Mouse (Mus musculus) kidney, embryonic 14.5 days (tissue): ENCODE measurements around the gene Exoc3l. TPM values are rescaled to one million over a fixed set of nuclear protein-coding genes. Genes with fewer than 3 reads are reported as not detected.

Source experiments
- ATAC-seq: fragments of 200-750 bp; cut with Nextera tagmentation; 2 replicates; pipeline ENCODE4 v1.8.0; 2017; ENCODE audit warnings: moderate number of reproducible peaks, mild to moderate bottlenecking, moderate TSS enrichment, moderate library complexity; ENCODE audit not compliant: low FRiP score, low TSS enrichment
- H3K27ac ChIP-seq: fragments of 300-500 bp; sonication (generic); 2 replicates; pipeline ENCODE4 v1.5.1; 2014; ENCODE audit warnings: low read depth, mild to moderate bottlenecking, low read length, moderate library complexity, mixed read lengths
- H3K27me3 ChIP-seq: fragments of 300-500 bp; sonication (generic); 2 replicates; pipeline ENCODE4 v1.6.1; 2014; ENCODE audit warnings: mild to moderate bottlenecking, low read length; ENCODE audit not compliant: control insufficient read depth, insufficient read depth
- H3K36me3 ChIP-seq: fragments of 300-500 bp; sonication (generic); 2 replicates; pipeline ENCODE4 v1.6.1; 2014; ENCODE audit warnings: low read length, mixed read lengths; ENCODE audit not compliant: control insufficient read depth, insufficient read depth
- H3K4me1 ChIP-seq: fragments of 300-500 bp; sonication (generic); 2 replicates; pipeline ENCODE4 v1.6.1; 2014; ENCODE audit warnings: low read length, mixed read lengths; ENCODE audit not compliant: control insufficient read depth, insufficient read depth
- H3K4me2 ChIP-seq: fragments of 300-500 bp; sonication (generic); replicated peaks from 2 replicates; pipeline ENCODE4 v1.6.1; 2014; ENCODE audit warnings: low read depth, mild to moderate bottlenecking, low read length
- H3K4me3 ChIP-seq: fragments of 300-500 bp; sonication (generic); 2 replicates; pipeline ENCODE4 v1.5.1; 2014; ENCODE audit warnings: mild to moderate bottlenecking, low read length
- H3K9ac ChIP-seq: fragments of 300-500 bp; sonication (generic); 2 replicates; pipeline ENCODE4 v1.6.1; 2014; ENCODE audit warnings: low read depth, mild to moderate bottlenecking, low read length, moderate library complexity
- H3K9me3 ChIP-seq: fragments of 300-500 bp; sonication (generic); 2 replicates; pipeline ENCODE4 v1.6.1; 2016; ENCODE audit warnings: low read length; ENCODE audit not compliant: control insufficient read depth
- WGBS: fragments of 180-500 bp; shearing (Covaris S2); extraction: QIAGEN DNeasy Blood & Tissue Kit; methylation state at CpG from one replicate; pipeline ENCODE4 v1.1.7; 2014; 5-methylcytosine and 5-hydroxymethylcytosine counted together
- polyA plus RNA-seq: library from polyadenylated mRNA; unstranded; fragments of >200 nt; fragmentation: Nextera tagmentation; extraction: Ambion mirVana; gene quantifications from 2 replicates; pipeline ENCODE4 v1.2.1, GENCODE M21; 2014

Gene Exoc3l
- polyA plus RNA-seq, 1 experiment from 2014 or later, result 17.8 TPM

DNA sequence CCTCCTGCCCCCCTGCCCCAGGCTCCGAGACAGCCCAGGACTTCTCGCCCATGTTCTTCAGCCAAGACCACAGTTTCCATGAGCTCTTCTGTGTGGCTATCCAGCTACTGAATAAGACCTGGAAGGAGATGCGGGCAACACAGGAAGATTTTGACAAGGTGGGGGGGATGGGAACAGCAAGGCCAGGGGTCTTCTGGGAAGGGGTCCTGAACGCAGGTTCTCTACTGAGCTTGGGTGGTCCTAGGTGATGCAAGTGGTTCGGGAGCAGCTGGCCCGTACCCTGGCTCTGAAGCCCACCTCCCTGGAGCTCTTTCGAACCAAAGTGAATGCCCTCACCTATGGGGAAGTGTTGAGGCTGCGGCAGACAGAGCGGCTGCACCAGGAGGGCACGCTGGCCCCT, 12.5 kb upstream of the Exoc3l start:
- H3K4me1 ChIP-seq, result peaks cover 18% of the 10 kb centered on the region; the same call in 1 of the 2 replicates
- no peak overlapping the region for H3K4me2 ChIP-seq
- no peak overlapping the region for H3K27ac ChIP-seq
- no peak for ATAC-seq
- H3K9me3 ChIP-seq, result no peaks in the 10 kb centered on the region
- no peak overlapping the region for H3K9ac ChIP-seq
- H3K36me3 ChIP-seq, result peaks cover 50% of the 10 kb centered on the region
- WGBS, result 94% methylated on average over 10 of the region's 10 CpGs
- H3K27me3 ChIP-seq, result no peaks in the 10 kb centered on the region
- H3K4me3 ChIP-seq, result no peak overlapping the region

GRCm38 (mm10) chr8:105307670-105308069, 11.8 kb upstream of the Exoc3l start:
- no peak overlapping the region for H3K9ac ChIP-seq
- peaks cover 48% of the 10 kb centered on the region for H3K36me3 ChIP-seq
- no peaks in the 10 kb centered on the region for H3K9me3 ChIP-seq
- 93% methylated on average over 13 of the region's 13 CpGs for WGBS
- no peak for ATAC-seq
- no peak overlapping the region for H3K27ac ChIP-seq
- no peaks in the 10 kb centered on the region for H3K27me3 ChIP-seq
- H3K4me2 ChIP-seq, result no peak overlapping the region
- H3K4me1 ChIP-seq, result peaks cover 18% of the 10 kb centered on the region; the same call in 1 of the 2 replicates
- H3K4me3 ChIP-seq, result no peak overlapping the region

GRCm38 (mm10) chr8:105306146-105306691, 10.3 kb upstream of the Exoc3l start:
- Histone ChIP-seq H3K4me2 (peak overlapping the region; percentile 72), H3K27ac (peak overlapping the region; percentile 69; the same call in 1 of the 2 replicates), H3K9ac (peak overlapping the region; percentile 60; the same call in 1 of the 2 replicates), H3K4me1 (peaks cover 18% of the 10 kb centered on the region; the same call in 1 of the 2 replicates), H3K4me3 (peak overlapping the region; percentile 38), H3K27me3 (no peaks in the 10 kb centered on the region), H3K9me3 (no peaks in the 10 kb centered on the region), H3K36me3 (peaks cover 54% of the 10 kb centered on the region)
- 47% methylated on average over 5 of the region's 5 CpGs for WGBS
- peak; percentile 38 for ATAC-seq

DNA sequence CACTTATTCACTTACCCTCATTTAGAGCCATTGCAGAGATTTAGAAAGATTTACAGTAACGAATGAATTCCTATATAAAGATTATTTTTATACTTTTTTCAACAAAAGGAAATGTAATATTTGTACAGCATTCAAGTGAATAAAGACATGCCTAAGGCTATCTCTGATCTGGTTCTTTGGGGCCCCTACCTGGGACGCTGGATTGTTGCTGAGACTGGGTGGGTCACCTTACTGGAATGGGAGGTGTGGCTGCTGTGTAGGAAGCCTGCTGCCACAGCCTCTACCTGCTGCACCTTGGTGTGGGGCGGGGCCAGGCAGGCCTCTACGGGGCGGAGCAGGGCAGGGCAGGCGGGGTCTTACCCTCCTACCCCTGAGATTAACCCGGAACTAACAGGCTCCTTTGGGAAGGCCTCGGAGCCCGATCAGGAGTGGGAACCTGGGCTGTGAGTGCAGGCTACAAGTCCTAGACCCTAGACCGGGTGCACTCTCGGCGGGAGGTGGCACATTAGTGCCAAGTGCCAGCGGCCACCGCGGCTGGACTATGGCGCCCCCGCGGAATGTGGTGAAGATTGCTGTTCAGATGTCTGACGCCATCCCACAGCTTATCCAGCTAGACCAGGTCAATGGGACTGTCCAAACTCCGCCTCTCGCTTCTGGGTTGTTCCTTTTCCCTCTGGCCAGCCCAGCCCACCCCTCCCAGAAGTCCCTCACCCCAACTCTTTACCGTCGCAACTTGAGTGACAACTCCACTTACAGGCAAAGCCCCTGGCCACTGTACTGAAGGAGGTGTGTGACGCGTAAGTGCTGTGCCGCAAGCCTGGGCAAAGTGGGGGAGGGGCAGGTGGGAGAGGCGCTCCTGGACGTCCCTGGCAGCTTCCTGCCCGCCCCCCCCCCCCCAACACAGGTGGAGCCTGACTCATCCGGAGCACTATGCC, 9.6 kb upstream of the Exoc3l start, which contains the start of gene Elmo3:
TSS of gene Elmo3 (plus strand) at position 391 of the 935 bp plus-strand sequence.
- Histone ChIP-seq H3K27ac (peak within 1 kb of the TSS; percentile 69), H3K9ac (peak within 1 kb of the TSS; percentile 60), H3K4me1 (peaks cover 18% of the 10 kb centered on the region; the same call in 1 of the 2 replicates), H3K9me3 (no peaks in the 10 kb centered on the region), H3K4me2 (peak within 1 kb of the TSS; percentile 72), H3K4me3 (peak within 1 kb of the TSS; percentile 38), H3K27me3 (no peaks in the 10 kb centered on the region), H3K36me3 (peaks cover 60% of the 10 kb centered on the region)
- peak; percentile 87 for ATAC-seq
- WGBS, result 4% methylated on average over 30 of the region's 30 CpGs

- Histone ChIP-seq H3K4me2 (no peak overlapping the region), H3K36me3 (peaks cover 69% of the 10 kb centered on the region), H3K9me3 (no peaks in the 10 kb centered on the region), H3K27me3 (no peaks in the 10 kb centered on the region), H3K9ac (no peak overlapping the region), H3K27ac (peak overlapping the region; percentile 55), H3K4me3 (no peak overlapping the region), H3K4me1 (peaks cover 18% of the 10 kb centered on the region; the same call in 1 of the 2 replicates)
- WGBS, result 75% methylated on average over 9 of the region's 9 CpGs
- ATAC-seq, result peak; percentile 10
Observed at GRCm38 (mm10) chr8:105304325-105305210, 8.7 kb upstream of the Exoc3l start.

- Histone ChIP-seq H3K27me3 (no peaks in the 10 kb centered on the region), H3K4me2 (no peak overlapping the region), H3K9ac (no peak overlapping the region), H3K27ac (no peak overlapping the region), H3K36me3 (peaks cover 68% of the 10 kb centered on the region), H3K9me3 (no peaks in the 10 kb centered on the region), H3K4me1 (peaks cover 20% of the 10 kb centered on the region; the same call in 1 of the 2 replicates), H3K4me3 (no peak overlapping the region)
- 84% methylated on average over 9 of the region's 9 CpGs for WGBS
- no peak for ATAC-seq
Observed at GRCm38 (mm10) chr8:105303874-105304273, 8.0 kb upstream of the Exoc3l start.

GRCm38 (mm10) chr8:105303396-105303795, 7.5 kb upstream of the Exoc3l start:
- H3K4me1 ChIP-seq, result peaks cover 25% of the 10 kb centered on the region
- H3K4me2 ChIP-seq, result no peak overlapping the region
- H3K27ac ChIP-seq, result no peak overlapping the region
- WGBS, result 87% methylated on average over 8 of the region's 8 CpGs
- H3K9me3 ChIP-seq, result no peaks in the 10 kb centered on the region
- no peak for ATAC-seq
- H3K27me3 ChIP-seq, result no peaks in the 10 kb centered on the region
- no peak overlapping the region for H3K9ac ChIP-seq
- no peak overlapping the region for H3K4me3 ChIP-seq
- H3K36me3 ChIP-seq, result peaks cover 67% of the 10 kb centered on the region

GRCm38 (mm10) chr8:105299962-105300361, 4.1 kb upstream of the Exoc3l start:
- no peak for ATAC-seq
- Histone ChIP-seq H3K9ac (no peak overlapping the region), H3K27ac (no peak overlapping the region), H3K4me3 (no peak overlapping the region), H3K4me1 (peaks cover 19% of the 10 kb centered on the region), H3K4me2 (no peak overlapping the region), H3K9me3 (no peaks in the 10 kb centered on the region), H3K27me3 (no peaks in the 10 kb centered on the region), H3K36me3 (peaks cover 57% of the 10 kb centered on the region)
- 92% methylated on average over 8 of the region's 8 CpGs for WGBS
